Mouse (Mus musculus) c-Kit-positive CD71-positive TER-119-positive erythroid progenitor cells, embryonic 14.5 days (primary cell): ENCODE results near the gene Gm10972.
A peak's percentile ranks its signal among the peaks of the same experiment; 100 is the strongest.
"Not testable (repeated sequence)": the region's sequence is repeated elsewhere in the genome, so short reads cannot be mapped to it uniquely, and the experiment has no call there.

Experiments used
- DNase-seq: peaks from one replicate; pipeline ENCODE4 v3.0.0-alpha.2; 2013; ENCODE audit warnings: low spot score

Gene Gm10972

DNA sequence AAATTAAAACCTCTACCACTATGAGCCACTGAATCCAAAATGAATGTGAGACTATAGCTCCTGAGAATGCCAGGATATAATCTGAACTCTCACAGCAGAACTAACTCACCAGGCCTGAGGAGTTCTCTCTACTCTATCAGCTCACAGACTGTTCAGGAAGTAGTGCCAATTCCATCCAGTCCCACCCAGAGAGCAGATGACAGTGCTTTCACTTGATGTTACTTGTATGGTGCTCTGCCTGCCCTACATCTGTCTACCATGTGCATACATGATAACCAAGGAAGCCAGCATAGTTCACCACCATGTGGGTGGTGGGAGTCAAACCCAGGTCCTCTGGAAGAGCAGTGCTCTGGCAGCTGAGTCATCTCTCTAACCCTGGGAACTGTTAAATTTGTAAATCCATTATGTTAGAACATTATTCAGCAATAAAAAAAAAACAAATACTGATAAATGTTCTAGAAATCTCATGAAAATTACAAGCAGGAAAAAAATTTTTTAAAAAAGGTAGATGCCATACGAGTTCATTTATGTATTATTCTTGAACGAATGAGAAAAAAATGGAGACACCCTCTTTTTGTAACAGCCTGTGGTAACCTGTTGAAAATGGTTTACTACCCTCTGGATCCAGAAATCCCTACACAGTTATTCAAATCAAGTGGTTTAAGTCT, at the start of gene Gm10972:
Gene Gm10972 (plus strand): TSS at position 618 of the 668 bp plus-strand sequence.
- DNase-seq: not testable (repeated sequence)

DNA sequence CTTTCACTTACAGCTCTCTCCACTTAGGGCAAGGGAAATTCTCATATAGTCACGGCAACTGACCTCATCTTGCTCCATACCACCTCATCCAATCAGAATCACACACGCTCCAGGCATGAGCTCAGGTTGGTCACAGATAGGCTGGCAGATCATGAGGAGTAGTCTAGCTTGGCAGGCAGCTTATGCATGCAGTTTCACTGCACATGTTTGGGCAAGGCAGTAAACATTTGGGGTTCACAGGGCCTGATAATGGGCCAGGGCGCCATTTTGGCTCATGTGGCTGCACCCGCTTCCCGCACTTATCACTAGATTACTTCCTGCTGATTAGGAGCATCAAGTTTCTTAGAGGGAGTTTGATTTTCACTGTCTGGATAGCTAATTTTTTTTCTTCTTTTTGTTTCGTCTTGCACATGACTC, 47.0 kb upstream of the Gm10972 start:
- no peak for DNase-seq

DNA sequence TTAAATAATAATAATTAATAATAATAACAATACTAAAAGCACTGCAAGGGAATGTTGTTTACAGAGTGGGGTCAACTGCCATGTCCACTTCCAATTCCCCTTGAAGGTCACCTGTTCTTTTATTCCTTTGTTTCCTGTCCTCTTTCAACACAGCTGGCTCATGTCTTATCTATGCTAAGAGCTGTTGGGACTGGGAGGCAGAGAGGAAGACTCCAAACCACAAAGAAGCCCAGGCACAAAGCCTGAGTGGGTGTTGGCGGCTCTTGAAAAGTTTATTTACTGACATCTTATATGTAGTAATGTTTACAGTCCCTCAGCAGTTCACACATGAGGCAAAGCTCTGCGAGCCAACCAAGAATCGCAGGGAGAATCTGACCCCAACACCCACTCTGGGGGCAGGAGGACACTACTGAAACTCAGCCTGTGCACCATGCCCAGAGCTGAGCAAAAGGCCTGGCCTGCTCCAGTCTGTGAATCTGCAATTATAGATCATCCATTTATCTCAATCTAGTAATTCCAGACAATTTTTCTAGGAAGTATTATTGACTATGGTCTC, 45.6 kb upstream of the Gm10972 start:
- DNase-seq: no peak

DNA sequence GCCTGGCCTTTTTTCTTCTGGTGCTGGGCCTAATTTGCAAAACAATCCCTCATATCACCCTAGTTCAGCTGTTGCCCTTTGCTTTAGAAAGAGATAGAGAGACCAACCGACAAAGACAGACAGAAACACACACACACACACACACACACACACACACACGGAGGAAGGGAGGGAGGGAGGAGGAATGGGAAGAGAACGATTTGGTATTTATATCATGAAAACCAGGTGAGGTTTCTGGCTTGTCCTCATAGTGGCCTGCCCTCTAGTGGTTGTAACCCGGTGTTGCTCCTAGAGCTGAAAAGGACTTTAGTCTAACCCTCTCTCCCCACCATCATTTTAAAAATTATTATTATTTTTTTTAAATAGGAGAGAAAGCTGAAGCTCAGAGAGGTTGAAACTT, 41.0 kb upstream of the Gm10972 start:
- DNase-seq: peak; percentile 46

DNA sequence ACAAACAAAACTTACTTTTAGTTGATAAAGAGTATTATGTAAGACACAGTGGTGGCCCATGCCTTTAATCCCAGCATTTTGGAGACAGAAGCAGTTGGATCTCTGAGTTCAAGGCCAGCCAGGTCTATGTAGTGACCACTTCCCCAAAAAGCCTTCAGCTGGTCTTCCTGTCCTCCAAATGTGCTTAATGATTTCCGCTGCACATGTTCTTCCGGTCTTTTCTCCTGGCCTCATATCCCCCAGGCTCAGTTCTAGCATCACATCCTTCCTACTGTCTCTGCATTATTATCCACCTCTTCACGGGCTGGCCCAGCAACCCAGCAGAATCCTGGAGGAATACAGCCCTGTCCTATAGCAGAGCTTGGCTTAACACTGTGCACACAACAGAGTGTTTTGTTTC, 33.3 kb upstream of the Gm10972 start:
- DNase-seq: no peak

DNA sequence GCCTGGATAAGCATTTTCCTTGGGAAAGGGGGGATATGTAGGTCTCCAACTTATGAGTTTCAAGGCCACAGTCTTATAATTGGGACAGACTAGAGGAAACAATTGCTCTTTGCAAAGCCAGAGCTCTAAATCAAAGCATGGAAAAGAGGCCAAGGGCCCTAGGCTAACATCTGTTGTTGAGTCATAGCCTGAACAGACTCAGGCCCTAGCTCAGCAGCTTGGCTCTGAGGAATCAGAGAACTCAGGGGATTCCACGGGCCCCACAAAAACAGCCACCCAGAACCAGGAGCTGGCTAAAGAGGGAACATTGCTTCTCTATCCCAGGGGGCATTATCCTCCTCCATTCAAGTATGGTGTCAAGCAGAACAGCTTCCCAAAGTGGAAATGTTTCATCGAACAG, 32.3 kb upstream of the Gm10972 start:
- DNase-seq: no peak

DNA sequence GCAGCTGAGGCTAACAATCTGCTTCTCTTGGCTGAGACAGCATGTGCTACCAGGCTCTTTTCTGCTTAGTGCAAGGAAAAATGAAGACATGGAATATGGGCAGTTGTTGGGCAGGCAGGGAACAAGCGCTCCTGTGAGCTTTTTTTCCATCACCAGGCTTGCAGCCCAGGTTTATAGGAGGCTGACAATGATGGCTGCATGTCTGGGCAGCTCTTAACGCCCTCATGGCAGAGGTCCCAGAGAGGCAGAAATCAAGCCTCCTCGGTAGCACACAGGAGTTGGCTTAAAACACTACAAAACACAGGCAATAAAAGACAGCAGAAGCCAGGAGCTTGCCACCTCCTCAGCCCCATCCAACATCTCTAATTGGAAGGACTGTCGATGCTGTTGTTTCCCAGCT, 31.6 kb upstream of the Gm10972 start:
- DNase-seq: no peak

DNA sequence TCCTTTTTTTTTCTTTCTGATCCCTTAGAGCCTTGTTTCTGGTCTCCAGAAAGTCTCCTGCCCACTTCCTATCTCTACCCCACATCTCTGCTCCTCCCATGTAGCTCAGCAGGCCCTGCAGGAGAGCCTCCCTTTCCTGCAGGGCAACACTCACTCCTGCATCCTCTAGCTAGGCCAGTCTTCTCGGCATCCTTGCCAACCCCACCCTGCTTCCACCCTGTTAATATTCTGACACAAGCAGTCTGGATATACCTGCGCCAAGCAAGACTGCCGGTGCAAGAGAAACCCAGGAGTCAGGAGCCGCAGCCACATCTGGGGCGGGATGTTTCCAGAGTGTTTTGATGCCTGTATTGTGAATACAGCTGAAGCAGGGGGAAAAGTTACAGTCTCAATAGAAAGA, 31.1 kb upstream of the Gm10972 start:
- DNase-seq: no peak

DNA sequence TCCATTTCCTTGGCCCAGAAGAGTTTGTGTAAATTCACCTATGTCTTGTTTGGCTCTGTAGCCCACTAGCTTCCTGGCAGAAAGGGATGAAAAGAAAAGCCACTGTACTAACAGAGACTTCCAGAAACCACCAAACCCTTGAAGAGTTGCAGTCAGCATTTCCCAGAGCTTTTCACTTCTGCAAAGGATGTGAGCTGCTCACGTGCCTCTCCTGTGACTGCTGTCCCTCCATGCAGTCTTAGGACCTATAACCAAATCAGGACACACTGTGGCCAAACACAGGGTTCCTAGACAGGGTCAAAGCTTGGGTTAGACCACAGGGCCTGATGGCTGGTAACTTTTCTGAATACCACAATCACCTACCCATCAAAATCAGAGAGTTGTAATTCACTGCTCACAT, 30.6 kb upstream of the Gm10972 start:
- DNase-seq: no peak

DNA sequence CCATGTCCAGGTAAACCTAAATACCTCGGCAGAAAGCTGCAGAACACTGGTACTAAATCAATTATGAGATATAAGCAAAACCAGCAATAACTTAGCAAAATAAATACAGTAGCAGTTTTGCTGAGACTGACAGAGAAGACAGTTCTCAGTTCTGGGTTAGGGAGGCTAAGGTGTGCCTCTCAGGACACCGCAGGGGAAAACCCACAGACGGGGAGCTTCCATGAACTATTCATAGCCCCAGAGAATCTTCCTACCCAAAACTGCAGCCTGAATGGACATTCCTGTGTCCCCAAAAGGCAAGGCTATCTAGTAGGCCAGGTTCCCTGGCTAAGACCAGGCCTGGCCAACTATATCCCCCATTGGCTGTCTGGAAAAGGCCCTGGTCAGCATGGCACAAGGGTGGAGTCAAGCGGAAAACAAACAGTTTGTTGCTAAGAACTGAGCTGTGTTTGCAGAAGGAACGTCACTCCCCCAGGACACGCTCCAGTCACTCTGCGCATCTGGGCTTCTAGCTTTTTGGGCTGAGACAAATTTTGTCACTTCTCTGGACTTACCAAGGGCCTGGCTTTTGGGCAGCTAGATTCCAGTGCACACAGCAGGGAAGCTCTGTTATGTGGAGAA, 29.5 kb upstream of the Gm10972 start:
- DNase-seq: no peak

DNA sequence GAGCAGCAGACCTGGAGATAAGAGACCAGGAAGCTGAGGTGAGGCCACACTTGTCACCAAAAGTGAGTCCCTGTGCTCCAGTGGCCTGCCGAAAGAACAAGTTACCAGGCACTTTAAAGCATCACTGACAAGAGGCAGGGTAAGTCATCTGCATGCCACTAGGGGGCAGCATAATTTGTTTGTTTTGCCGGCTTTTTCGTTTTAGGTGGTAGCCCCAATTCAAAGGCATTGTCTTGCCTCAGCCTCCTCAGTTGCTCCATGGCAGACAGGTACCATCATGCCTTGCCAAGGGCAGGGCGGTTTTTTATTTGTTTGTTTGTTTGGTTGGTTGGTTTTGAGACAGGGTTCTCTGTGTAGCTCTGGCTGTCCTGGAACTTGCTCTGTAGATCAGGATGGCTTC, 26.2 kb upstream of the Gm10972 start:
- DNase-seq: peak; percentile 66

DNA sequence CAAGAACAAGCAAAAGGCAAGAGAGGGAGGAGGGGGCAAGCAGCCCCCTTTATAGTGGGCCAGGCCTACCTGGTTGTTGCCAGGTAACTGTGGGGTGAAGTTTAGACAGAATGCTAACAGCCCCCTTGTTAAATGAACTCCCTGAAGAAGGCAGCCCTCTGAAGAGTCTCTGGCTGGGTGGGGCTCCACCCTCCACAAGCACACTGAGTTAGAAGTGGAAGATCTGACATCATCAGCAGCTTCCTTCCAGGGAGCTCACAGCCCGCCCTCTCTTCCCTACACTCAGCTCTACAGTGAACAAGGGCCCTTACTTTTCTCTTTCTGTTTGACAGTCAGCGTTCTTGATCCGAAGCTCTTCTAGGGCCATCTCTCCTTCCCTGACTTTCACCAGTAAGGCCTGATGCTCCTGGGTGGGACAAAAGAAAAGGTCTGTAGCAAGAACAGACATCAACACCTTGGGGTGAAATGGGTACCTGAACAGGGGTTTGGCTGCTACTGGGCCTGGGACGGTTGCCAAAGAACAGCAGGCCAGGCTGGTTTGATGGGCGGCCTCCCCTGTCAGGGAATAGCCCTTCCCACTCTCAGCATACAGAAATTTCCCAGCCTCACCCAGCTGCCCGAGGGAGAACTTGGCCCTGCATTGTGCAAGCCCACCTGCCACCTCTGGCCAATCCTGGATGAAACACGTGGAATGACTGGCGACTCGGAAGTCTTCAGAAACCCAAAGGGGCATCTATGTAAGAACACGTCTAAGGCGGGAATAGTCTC, 21.0 kb upstream of the Gm10972 start:
- peak; percentile 40 for DNase-seq

DNA sequence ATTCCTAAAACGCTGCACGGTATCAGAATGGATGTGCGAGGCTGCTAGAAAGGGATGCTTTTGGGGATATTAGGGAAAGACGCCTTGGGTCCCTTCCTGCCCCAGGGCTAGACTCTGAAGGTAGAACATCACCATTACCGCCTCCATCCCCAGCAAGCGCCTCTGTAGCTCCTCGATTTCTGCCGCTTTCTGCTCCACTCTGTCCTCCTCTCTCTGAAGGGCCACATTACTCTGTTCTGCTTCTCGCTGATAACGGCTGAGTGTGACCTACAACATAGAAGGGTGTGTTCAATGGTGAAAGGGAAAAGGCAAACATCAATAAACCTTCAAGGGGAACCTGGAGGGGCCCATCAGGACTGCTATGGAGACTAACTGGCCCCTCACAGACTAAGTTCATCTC, 20.4 kb upstream of the Gm10972 start:
- DNase-seq: peak; percentile 43

DNA sequence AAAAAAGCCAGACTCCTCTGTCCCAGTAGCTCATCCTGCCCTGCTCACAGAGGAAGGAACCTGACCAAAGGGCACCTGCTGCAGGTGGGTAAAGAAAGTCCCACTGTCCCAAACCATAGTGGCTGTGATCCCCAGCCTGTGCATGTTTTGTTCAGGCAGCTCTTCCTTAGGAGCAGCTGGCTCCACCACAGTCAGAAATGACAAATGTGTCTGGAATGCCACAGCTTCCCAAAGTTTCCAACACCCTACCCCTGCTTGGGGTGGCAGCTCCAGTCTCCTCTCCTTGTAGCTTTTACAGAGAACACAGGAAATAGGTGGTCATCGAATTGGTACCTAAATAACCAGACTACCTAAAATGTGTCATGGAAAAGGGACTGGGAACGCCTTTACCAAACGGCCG, 18.6 kb upstream of the Gm10972 start:
- no peak for DNase-seq

DNA sequence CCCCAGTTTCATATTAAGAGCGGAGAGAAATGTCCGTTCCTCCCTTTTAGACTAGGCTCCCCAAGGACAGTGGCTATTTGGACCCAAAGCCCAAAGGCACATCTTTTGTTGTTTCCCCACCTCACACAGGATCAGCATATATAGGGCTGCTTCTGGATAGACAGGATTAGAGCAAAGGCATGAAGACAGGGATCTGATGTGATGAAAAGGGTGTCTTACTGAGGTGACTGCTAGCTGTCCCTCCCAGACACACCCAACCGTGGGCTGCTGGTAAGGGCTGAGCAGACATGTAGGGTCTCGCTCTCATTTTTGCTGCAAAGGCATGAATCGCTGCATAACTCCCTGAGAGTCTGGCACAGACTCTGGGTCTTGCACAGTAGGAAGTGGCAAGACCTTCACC, 14.2 kb upstream of the Gm10972 start:
- no peak for DNase-seq

DNA sequence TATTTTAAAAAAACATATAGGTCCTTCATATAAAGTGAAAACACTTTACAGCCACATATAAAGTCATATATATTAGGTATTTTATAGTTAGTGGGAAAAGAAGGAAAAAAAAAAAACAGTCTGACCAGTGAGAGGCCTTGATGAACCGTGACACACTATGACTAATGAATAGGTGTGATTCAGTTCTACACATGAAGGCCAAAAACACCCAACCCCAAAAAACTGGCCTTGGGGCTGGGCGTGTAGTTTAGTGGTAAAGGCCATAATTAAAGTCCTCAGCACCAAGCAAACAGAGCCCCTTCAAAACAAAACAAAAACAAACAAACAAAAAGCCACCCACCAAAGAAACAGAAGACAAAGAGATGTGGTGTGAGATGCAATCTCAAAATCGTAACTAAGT, 13.0 kb upstream of the Gm10972 start:
- no peak for DNase-seq

DNA sequence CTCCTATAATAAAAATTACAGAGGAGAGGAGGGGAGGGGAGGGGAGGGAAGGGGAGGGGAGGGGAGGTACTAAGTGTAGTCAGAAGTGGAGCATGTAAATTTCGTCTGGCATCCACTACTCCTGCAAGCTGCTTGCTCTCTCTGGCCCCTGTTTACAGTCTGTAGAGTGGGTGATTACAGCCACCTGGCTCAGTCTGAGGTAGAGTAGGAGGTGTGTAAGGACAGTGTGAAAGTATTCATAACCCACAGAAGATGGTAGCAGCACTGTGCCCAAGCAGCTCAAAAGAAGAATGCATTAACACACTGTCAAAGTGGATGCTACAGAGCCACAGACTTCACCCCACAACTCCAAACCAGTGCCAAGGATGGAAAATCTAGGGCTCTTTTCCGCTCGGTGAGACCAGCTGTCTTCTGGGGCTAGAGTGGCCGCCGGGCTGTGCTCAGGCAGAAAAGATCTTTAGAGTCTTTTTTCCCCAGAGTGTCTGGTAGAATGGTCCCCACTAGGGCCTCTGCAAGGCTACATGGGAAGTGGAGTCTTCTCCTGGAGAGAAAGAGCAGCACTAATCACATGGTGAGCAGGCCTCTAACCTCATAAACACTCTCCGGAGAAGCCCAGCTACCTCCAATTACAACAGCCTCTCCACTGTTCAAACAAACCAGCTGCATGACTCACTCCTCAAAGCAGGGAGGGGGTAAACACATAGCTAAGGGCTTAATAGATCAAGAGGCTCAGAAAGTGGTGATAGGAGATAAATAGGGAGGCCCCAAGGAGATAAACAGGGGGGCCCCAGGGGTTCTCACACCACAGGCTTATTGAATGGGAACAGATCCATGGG, 6.1 kb downstream of the Gm10972 start:
- DNase-seq: peak; percentile 42

DNA sequence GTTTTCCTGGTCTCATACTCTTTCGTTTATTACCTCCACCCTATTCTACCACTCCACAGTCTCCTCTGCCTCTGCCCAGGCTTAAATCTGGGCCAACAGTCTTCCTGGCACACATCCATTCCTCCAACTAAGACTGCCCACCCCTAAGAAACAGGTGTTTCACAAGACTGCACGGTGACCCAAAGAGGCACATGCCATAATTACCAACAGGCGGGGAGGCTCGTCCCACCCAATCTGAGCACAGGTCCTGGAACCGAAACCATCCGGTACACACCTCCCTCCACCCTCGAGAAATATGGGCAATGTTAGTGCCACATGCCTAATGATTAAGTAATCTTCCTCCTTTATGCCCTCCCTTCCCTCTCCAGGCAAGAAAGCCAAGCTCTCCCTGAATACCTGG, 7.5 kb downstream of the Gm10972 start:
- no peak for DNase-seq

DNA sequence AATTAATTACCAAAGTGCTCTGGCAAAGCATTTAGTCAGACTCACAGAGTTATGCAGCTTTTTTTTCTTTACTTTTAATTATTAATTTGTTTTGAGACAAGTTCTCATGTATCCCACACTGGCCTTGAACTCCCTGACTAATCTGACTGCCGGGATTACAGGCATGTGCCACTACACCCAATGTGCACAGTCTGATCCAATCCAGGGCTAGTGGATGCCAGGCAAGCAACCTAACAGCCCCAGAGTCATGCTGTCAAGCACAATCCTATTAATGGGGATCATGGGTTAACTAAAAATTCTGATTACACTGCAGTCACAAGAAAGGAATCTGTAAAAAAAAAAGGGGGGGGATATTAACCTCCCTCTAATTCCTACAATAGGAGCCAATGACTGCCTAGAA, 11.1 kb downstream of the Gm10972 start:
- not testable (repeated sequence) for DNase-seq

DNA sequence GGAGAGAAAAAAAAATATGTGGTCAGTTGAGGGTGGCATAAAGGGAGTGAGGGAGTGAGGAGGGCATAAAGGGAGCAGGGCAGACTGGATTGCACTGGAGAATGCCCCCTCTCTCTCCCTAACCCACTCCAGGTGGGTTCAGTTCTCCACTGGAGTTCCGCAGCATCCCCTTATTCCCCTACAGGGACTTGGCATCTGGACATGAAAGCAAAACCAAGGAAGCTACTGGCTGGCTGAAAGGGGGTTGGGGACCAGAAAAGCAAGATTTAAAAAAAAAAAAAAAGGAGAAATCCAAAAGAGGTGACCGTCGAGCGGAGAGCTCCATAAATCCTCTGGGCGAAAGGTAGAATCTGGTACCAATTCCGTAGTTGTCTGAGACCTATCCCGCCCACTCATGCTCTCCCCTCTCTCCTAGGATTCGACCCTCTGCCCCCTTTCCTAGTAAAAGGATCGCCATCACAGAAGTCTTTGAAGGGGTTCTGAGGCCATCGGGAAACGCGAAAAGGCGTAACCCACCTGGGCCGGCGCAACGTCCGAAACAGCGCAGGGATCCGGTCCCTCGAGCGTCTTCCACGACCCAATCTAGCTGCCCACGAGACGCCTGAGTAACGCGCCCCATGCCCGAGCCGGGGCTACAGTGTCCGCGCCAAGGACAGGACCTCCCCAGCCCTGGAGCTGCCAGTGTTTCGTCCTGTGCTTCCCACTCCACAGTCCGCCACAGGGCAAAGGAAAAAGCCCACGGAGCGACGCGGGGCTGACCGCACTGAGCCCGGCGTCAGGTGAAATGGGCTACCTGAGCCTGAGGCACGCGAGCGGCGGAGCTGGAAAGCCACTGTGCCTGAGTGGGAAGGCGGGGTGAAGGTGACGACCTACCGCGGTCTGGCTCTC, 15.2 kb downstream of the Gm10972 start:
- DNase-seq: not testable (repeated sequence)

DNA sequence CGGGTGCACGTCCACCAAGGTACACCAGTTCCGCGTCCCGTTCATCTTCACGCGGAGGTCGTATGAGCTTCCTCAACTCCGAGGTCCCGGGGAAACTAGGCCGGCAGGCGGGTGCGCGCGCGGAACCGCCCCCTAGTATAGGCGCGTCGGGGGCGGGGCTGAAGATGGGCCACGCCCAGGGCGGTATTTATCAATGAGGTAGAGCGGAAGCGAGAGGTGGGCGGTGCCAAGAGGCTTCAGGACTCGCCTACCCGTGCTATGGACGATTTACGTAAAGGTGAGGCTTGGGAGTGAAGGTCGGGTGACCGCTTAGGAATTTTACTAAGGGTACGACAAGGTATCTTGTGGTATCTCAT, 15.8 kb downstream of the Gm10972 start, which contains the start of gene Tuft1:
Gene Tuft1 (minus strand): TSS at position 133 of the 356 bp plus-strand sequence.
- not testable (repeated sequence) for DNase-seq
